Mouse (Mus musculus): ENCODE data around the gene Senp3. TPM values are rescaled to one million over a fixed set of nuclear protein-coding genes. Genes with fewer than 3 reads are reported as not detected.
A peak's percentile ranks its signal among the peaks of the same experiment; 100 is the strongest.

Senp3 gene
- polyA plus RNA-seq, 1 experiment from 2014 or later: 95.2 TPM

DNA sequence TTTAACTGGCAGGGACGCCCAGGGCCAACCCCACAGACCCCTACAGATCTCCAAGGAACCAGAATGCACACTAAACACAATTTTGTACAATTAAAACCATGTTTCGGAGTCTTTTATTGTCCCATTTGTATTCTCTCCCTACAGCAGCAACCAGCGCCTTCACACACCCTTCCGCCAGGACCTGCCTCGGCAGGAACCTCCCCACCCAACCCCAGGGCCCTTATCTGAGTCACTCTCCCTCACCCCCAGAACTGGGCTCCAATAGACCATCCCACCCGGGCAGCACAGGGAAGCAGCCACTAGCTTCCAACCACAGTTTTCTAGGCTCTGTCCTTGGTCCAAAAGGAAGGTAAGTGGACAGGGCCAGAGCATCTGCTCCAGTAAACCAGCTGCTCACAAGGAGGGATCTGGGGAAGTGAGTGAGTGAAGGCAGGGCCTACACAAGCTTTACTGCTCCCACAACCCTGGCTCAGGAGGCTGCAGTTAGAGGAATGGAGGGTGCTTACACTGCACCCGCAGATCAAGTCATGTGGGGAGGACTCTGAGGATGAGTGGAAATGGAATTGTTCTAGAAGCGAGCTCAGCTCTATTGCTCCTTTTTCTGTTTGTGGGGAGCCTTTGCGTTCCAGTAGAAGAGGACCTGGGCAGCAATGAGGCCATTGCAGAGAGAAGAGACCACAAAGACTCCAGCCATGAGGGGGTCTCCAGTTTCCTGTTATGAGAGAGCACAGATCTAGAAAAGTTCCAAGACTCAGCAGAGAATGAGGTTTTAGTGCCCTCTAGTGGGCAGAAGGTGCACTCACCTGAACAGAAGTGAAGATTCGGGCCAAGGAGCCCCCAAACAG lies 25.0 kb downstream of the Senp3 start:
- Histone ChIP-seq H3K36me3 (peaks cover 70% of the 10 kb centered on the region), H3K4me2 (no peak overlapping the region), H3K27ac (0 out of 2 replicates have a peak overlapping the region, but pooled peaks have one; percentile 3), H3K4me1 (peaks cover 46% of the 10 kb centered on the region), H3K9me3 (replicated peaks) (no peaks in the 10 kb centered on the region), H3K27me3 (no peaks in the 10 kb centered on the region), H3K9ac (no peak overlapping the region), H3K4me3 (replicated peaks) (no peak overlapping the region)
- ATAC-seq (replicated peaks; ENCODE audit: low FRiP score): no peak
- WGBS: 79% methylated on average over 10 of the region's 10 CpGs

DNA sequence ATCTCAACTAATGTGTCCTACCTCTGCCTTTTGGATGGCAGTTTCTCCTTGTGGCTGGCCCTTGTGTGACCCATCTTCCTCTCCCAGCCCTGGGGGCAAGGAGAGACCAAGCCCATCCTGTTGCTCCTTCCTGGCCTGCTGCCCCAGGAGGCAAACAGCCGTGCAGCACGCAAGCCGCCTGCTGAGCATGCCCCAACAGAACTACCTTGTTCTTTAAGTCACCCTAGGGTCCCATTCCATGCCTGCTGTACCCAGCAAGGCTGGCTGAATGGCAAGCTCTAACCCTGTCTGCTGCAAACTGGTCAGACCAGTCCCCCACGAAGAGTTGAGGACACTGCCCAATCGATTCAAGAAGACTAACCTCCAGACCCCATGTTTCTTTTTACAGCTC lies 25.8 kb downstream of the Senp3 start:
- H3K27me3 ChIP-seq: no peaks in the 10 kb centered on the region
- ATAC-seq (replicated peaks; ENCODE audit: low FRiP score): no peak
- no peak overlapping the region for H3K4me3 ChIP-seq (replicated peaks)
- H3K36me3 ChIP-seq: peaks cover 78% of the 10 kb centered on the region
- H3K9ac ChIP-seq: peak overlapping the region; percentile 16; the same call in 1 of the 2 replicates
- no peak overlapping the region for H3K27ac ChIP-seq
- 78% methylated on average over 5 of the region's 5 CpGs for WGBS
- H3K4me2 ChIP-seq: no peak overlapping the region; the same call in 1 of the 2 replicates
- no peaks in the 10 kb centered on the region for H3K9me3 ChIP-seq (replicated peaks)
- peaks cover 38% of the 10 kb centered on the region for H3K4me1 ChIP-seq

DNA sequence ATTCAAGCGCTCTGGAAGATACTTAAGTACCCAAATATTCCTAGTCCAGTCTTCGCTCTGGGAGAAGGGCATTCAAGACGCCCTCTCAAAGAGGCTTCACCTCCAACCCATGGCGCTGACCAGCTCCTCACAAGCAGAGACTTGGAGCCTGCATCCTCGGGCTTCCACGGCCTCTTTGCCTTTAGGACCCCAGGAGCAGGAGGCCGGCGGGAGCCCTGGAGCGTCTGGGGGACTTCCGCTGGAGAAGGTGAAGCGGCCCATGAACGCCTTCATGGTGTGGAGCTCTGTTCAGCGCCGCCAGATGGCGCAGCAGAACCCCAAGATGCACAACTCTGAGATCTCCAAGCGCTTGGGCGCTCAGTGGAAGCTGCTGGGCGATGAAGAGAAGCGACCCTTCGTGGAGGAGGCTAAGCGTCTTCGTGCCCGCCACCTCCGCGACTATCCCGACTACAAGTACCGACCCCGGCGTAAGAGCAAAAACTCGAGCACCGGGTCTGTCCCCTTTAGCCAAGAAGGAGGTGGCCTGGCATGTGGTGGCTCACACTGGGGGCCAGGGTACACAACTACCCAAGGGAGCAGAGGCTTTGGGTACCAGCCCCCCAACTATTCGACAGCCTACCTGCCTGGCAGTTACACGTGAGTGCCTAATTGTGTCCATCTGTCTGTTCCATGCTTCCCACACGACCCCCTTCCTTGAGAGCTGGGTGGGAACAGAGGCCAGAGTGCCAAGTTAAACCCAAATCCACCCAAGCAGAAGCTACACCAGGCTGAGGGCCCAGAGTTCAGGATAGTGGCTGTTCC lies 26.4 kb downstream of the Senp3 start, which contains the start of gene Sox15:
Gene Sox15, plus strand, starts transcription at position 51 of the 801 bp plus-strand sequence.
- Histone ChIP-seq H3K4me3 (replicated peaks) (0 out of 2 replicates have a peak within 1 kb of the TSS, but pooled peaks have one; percentile 13), H3K27ac (peak within 1 kb of the TSS; percentile 76), H3K9ac (peak within 1 kb of the TSS; percentile 16; the same call in 1 of the 2 replicates), H3K9me3 (replicated peaks) (no peaks in the 10 kb centered on the region), H3K4me2 (peak within 1 kb of the TSS; percentile 39), H3K36me3 (peaks cover 84% of the 10 kb centered on the region), H3K4me1 (peaks cover 34% of the 10 kb centered on the region), H3K27me3 (no peaks in the 10 kb centered on the region)
- ATAC-seq (replicated peaks; ENCODE audit: low FRiP score): peak; percentile 82
- 16% methylated on average over 34 of the region's 34 CpGs for WGBS

DNA sequence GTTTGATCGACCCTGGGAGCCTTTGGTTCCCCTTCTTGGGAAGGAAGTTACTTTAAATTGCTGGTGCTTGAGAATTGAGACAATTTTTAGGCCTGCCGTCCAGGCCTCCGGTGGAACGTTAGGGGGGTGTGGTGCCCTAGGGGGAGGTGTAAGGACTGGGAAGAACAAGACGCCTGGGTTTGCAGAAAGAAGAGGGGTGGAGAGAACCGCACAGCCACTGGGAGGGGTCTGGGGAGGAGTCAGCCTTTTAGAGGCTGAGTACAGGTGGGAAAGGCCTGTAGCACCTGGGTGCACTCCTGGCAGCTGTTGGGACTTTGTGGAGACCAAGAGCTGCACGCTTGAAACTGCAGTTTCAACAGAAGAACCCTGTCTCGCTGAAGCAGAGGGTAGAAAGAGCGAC lies 27.1 kb downstream of the Senp3 start:
- ATAC-seq (replicated peaks; ENCODE audit: low FRiP score): no peak
- 32% methylated on average over 9 of the region's 9 CpGs for WGBS

DNA sequence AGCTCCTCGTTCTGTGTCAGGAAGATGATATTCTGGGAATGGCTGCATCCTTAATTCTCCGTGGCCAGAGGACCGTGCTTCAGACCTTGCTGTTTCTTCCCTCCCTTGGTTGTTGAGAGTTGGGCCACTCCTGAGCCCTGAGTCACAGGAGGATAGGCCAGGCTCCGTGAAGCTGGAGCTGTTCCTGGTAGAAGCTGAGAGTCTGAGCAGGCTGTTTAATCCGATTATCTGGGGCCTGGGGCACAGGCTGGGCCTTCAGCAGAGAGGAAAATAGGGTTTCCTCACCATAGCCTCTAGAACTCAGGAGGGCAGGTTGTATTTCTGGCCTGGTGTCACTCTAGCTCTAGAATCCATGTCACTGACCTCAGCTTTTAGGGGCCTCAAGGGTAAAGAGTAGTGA lies 28.5 kb downstream of the Senp3 start:
- Histone ChIP-seq H3K9ac (no peak overlapping the region), H3K27ac (peak overlapping the region; percentile 32; the same call in 1 of the 2 replicates), H3K4me1 (peaks cover 32% of the 10 kb centered on the region), H3K9me3 (replicated peaks) (no peaks in the 10 kb centered on the region), H3K36me3 (peaks cover 90% of the 10 kb centered on the region), H3K27me3 (no peaks in the 10 kb centered on the region), H3K4me3 (replicated peaks) (no peak overlapping the region), H3K4me2 (no peak overlapping the region)
- WGBS: 78% methylated on average over 5 of the region's 5 CpGs
- no peak for ATAC-seq (replicated peaks; ENCODE audit: low FRiP score)

More for the DNA sequence above, 27.1 kb downstream of the Senp3 start:
- peak overlapping the region; percentile 76 for H3K27ac ChIP-seq
- H3K9ac ChIP-seq: no peak overlapping the region
- H3K36me3 ChIP-seq: peaks cover 88% of the 10 kb centered on the region
- H3K9me3 ChIP-seq (replicated peaks): no peaks in the 10 kb centered on the region
- H3K27me3 ChIP-seq: no peaks in the 10 kb centered on the region
- no peak overlapping the region for H3K4me3 ChIP-seq (replicated peaks)
- no peak overlapping the region for H3K4me2 ChIP-seq
- H3K4me1 ChIP-seq: peaks cover 32% of the 10 kb centered on the region

DNA sequence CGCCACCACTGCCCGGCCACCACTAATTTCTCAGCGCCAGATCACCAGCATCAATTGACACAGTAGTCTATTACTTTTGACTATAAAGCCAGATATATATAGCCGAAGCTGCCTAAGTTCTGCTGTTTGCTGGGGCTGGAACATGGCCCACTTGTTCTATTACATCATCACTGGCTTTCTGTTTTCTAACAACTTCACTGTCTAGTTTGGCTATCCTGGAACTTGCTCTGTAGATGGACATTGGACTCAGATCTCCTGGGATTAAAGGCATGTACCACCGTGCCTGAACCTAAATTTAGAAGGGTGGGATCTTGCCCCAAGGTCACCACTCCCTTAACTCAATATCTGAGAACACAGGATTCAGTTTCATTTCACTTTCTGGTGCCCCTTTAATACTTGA lies 36.0 kb downstream of the Senp3 start:
- no peaks in the 10 kb centered on the region for H3K9me3 ChIP-seq (replicated peaks)
- no peaks in the 10 kb centered on the region for H3K27me3 ChIP-seq
- H3K4me2 ChIP-seq: no peak overlapping the region
- no peaks in the 10 kb centered on the region for H3K4me1 ChIP-seq
- ATAC-seq (replicated peaks; ENCODE audit: low FRiP score): no peak
- 88% methylated on average over 5 of the region's 5 CpGs for WGBS
- peaks cover 99% of the 10 kb centered on the region for H3K36me3 ChIP-seq
- no peak overlapping the region for H3K4me3 ChIP-seq (replicated peaks)
- H3K27ac ChIP-seq: no peak overlapping the region
- H3K9ac ChIP-seq: no peak overlapping the region

DNA sequence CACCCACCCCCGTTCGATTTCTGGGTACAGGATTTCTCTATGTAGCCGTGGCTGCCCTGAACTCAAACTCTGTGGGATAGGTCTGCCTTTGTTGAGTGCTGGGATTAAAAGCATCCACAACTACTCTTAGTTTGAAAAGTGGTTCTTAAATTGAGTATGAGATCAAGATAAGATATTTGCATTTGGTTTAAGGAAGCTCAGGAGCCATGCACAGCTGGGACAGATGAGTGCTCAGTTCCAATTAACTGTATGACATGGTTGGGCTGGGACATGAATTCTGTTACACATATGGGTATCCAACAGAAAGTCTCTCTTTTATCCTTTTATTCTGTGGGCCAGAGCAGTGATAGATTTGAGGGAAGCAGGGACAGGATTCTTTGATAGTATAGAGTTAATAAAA lies 46.4 kb downstream of the Senp3 start:
- no peak overlapping the region for H3K27ac ChIP-seq
- WGBS: 86% methylated on average over 3 of the region's 3 CpGs
- 0 out of 2 replicates have a peak overlapping the region, but pooled peaks have one; percentile 1 for H3K4me3 ChIP-seq (replicated peaks)

DNA sequence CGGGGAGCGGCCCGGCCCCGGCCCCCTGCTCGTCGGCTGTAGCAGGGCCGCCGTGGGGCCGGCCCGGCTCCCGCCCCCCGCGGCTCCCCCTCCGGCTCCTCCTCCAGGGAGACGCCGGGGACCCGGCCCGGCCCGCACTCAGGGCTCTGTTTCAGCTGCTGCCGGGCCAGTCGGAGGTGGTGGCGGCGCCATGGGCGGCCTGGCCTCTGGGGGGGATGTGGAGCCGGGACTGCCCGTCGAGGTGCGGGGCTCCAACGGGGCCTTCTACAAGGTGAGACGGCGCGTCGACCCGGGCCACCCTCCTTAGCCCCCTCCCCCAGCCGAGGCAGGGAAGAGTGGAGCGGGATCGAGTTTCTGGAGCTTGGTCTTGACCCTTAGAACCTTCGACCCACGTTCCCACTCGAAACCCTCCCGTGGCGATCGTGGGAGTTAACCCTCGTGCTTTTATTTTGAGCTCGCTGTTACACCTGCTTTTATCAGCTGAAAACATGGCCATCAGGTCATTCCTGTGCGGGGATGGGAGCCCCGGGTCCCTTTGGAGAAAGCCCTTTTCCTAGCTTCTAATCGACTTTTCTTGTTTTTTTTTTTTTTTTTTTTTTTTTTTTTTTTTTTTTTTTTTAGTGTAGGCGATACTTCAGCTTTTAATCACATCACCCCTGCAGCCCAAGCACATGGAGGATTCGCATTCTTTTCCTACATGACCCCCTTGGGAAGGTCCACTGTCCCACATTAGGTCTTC lies 48.6 kb downstream of the Senp3 start:
- Histone ChIP-seq H3K27ac (peak overlapping the region; percentile 98), H3K27me3 (no peaks in the 10 kb centered on the region), H3K9ac (peak overlapping the region; percentile 99), H3K9me3 (replicated peaks) (no peaks in the 10 kb centered on the region), H3K4me2 (peak overlapping the region; percentile 70), H3K4me3 (replicated peaks) (peak overlapping the region; percentile 99), H3K36me3 (peaks cover 15% of the 10 kb centered on the region), H3K4me1 (peaks cover 30% of the 10 kb centered on the region)
- WGBS: under 1% methylated on average over 40 of the region's 50 CpGs
- ATAC-seq (replicated peaks; ENCODE audit: low FRiP score): peak; percentile 68

More for the DNA sequence above, 46.4 kb downstream of the Senp3 start:
- H3K4me1 ChIP-seq: peaks cover 28% of the 10 kb centered on the region
- no peaks in the 10 kb centered on the region for H3K27me3 ChIP-seq
- peaks cover 33% of the 10 kb centered on the region for H3K36me3 ChIP-seq
- H3K9ac ChIP-seq: no peak overlapping the region
- no peaks in the 10 kb centered on the region for H3K9me3 ChIP-seq (replicated peaks)
- H3K4me2 ChIP-seq: peak overlapping the region; percentile 70
- ATAC-seq (replicated peaks; ENCODE audit: low FRiP score): no peak

DNA sequence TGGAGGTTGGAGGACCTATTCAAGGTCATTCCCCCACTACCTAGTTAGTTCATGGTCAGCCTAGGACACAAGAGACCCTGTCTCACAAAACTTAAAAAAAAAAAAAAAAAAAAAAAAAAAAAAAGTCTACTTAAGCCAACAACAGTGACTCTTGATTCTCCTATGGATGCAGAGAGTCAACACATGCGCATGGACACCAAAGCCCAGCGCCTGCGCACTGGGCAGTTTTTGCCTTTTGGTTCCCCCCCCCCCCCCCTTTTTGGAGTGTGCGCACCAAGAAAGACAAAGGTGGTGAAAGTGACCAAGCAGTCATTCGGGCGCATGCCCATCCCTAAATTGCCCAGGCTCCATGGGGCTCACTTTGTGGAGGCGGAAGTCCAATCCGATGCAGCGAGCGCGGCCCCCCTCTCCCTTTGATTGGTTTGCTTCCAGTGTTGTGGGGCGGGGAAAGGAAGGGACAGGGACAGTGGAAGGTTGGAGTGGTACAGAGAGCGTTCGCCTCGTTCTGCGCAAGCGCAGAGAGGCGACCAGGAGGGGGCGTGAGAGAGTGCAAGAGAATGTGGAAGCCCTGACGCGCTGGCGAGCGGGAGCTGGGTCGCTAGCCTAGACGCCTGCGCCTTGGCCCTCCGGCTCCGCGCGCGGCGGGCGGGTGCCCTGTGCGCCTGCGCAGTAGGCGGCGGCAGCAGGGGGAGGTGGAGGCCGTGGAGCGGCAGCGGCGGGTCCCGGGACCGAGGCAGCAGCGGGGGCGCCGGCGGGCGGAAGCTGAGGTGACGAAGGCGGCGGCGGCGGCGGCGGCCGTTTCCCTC lies 49.4 kb downstream of the Senp3 start, which contains the start of gene Fxr2:
Gene Fxr2, plus strand, starts transcription at position 707 of the 806 bp plus-strand sequence.
- Histone ChIP-seq H3K4me3 (replicated peaks) (peak within 1 kb of the TSS; percentile 99), H3K9me3 (replicated peaks) (no peaks in the 10 kb centered on the region), H3K36me3 (peaks cover 8% of the 10 kb centered on the region), H3K27me3 (no peaks in the 10 kb centered on the region), H3K4me1 (peaks cover 30% of the 10 kb centered on the region), H3K27ac (peak within 1 kb of the TSS; percentile 98), H3K4me2 (peak within 1 kb of the TSS; percentile 70), H3K9ac (peak within 1 kb of the TSS; percentile 99)
- WGBS: under 1% methylated on average over 56 of the region's 56 CpGs
- ATAC-seq (replicated peaks; ENCODE audit: low FRiP score): peak; percentile 98

DNA sequence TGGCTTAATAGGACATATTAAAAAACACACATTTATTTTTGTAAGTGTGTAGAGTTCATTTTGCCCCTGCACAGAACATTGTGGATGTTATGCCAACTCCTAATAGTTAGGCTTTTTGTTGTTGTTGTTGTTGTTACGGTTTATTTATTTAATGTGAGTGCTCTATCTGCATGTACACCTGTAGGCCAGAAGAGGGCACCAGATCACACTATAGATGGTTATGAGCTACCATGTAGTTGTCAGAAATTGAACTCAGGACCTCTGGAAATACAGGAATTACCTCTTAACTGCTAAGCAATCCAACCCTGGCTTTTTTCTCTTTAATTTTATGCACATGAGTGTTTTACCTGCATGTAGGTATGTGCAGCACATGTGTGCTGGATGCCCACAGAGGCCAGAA lies 52.1 kb downstream of the Senp3 start:
- Histone ChIP-seq H3K36me3 (no peaks in the 10 kb centered on the region), H3K4me1 (peaks cover 17% of the 10 kb centered on the region), H3K4me2 (no peak overlapping the region), H3K27ac (no peak overlapping the region), H3K9me3 (replicated peaks) (no peaks in the 10 kb centered on the region), H3K9ac (no peak overlapping the region), H3K27me3 (no peaks in the 10 kb centered on the region), H3K4me3 (replicated peaks) (no peak overlapping the region)
- WGBS: 70% methylated on average over 1 of the region's 1 CpGs
- ATAC-seq (replicated peaks; ENCODE audit: low FRiP score): no peak

DNA sequence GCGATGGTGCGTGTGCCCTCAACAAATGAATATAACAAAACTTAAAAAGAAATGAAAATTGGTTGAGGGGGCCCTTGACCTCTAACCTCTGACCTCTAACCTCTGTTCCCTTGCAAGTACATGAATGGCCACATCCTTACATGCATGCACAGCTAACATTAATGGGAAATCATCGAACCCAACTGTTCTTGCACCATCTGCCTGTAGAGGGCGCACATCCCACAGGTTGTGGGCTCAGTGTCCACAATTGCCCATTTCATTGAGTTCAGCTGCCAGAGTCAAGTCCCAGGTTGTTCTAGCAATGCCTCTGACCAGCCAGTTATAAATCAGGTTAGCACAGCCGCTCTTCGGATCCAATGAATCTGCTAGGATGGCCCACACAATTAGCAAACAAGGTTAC lies 53.6 kb downstream of the Senp3 start:
- H3K4me2 ChIP-seq: no peak overlapping the region
- H3K36me3 ChIP-seq: no peaks in the 10 kb centered on the region
- no peak for ATAC-seq (replicated peaks; ENCODE audit: low FRiP score)
- no peak overlapping the region for H3K27ac ChIP-seq
- H3K4me1 ChIP-seq: peaks cover 5% of the 10 kb centered on the region; the same call in 1 of the 2 replicates
- H3K9ac ChIP-seq: no peak overlapping the region
- H3K9me3 ChIP-seq (replicated peaks): no peaks in the 10 kb centered on the region
- H3K4me3 ChIP-seq (replicated peaks): no peak overlapping the region
- WGBS: 35% methylated on average over 6 of the region's 6 CpGs
- H3K27me3 ChIP-seq: no peaks in the 10 kb centered on the region
